Mouse (Mus musculus) hindbrain, postnatal 0 days (tissue): ENCODE data around the gene Rprml. TPM values are rescaled to one million over a fixed set of nuclear protein-coding genes. Genes with fewer than 3 reads are reported as not detected.
A peak's percentile ranks its signal among the peaks of the same experiment; 100 is the strongest.

Experiments used
- ATAC-seq: fragments of 200-750 bp; cut with Nextera tagmentation; 2 replicates; pipeline ENCODE4 v1.8.0; 2017; ENCODE audit warnings: mild to moderate bottlenecking, moderate TSS enrichment, moderate library complexity
- DNase-seq: peaks from one replicate; pipeline ENCODE4 v3.0.0-alpha.2; 2015; ENCODE audit warnings: low spot score
- H3K27ac ChIP-seq: fragments of 300-500 bp; sonication (generic); 2 replicates; pipeline ENCODE4 v1.5.1; 2014; ENCODE audit warnings: mild to moderate bottlenecking
- H3K27me3 ChIP-seq: fragments of 300-500 bp; sonication (generic); 2 replicates; pipeline ENCODE4 v1.6.1; 2014; ENCODE audit warnings: low read length, mixed read lengths; ENCODE audit not compliant: insufficient read depth
- H3K36me3 ChIP-seq: fragments of 300-500 bp; sonication (generic); 2 replicates; pipeline ENCODE4 v1.6.1; 2014; ENCODE audit warnings: low read length, mixed read lengths; ENCODE audit not compliant: insufficient read depth
- H3K4me1 ChIP-seq: fragments of 300-500 bp; sonication (generic); 2 replicates; pipeline ENCODE4 v1.6.1; 2014; ENCODE audit warnings: antibody characterized with exemption, low read length, mixed read lengths; ENCODE audit not compliant: insufficient read depth
- H3K4me2 ChIP-seq: fragments of 300-500 bp; sonication (generic); 2 replicates; pipeline ENCODE4 v1.6.1; 2014; ENCODE audit warnings: low read depth, mild to moderate bottlenecking, low read length, moderate library complexity, mixed read lengths
- H3K4me3 ChIP-seq: fragments of 300-500 bp; sonication (generic); 2 replicates; pipeline ENCODE4 v1.5.1; 2014; ENCODE audit warnings: low read length
- H3K9ac ChIP-seq: fragments of 300-500 bp; sonication (generic); replicated peaks from 2 replicates; pipeline ENCODE4 v1.6.1; 2014; ENCODE audit warnings: mild to moderate bottlenecking, low read length, moderate library complexity, mixed read lengths
- H3K9me3 ChIP-seq: fragments of 300-500 bp; sonication (generic); 2 replicates; pipeline ENCODE4 v1.6.1; 2016; ENCODE audit warnings: low read length, mixed read lengths
- CTCF ChIP-seq: IDR thresholded peaks from 2 replicates; pipeline ENCODE4 v1.5.1; 2016; ENCODE audit warnings: antibody characterized with exemption, control low read depth, low read depth
- WGBS: fragments of 180-500 bp; shearing (Covaris S2); extraction: QIAGEN DNeasy Blood & Tissue Kit; methylation state at CpG from one replicate; pipeline ENCODE4 v1.1.7; 2014; 5-methylcytosine and 5-hydroxymethylcytosine counted together
- polyA plus RNA-seq: library from polyadenylated mRNA; unstranded; fragments of >200 nt; fragmentation: Nextera tagmentation; extraction: Ambion mirVana; gene quantifications from 2 replicates; pipeline ENCODE4 v1.2.1, GENCODE M21; 2015
- total RNA-seq: library from RNA; depleted of rRNA; stranded (reverse); fragments of >200 nt; gene quantifications from 2 replicates; pipeline ENCODE4 v1.2.3, GENCODE M21; 2014

Gene Rprml
- total and polyA plus RNA-seq, 2 experiments from 2014 or later = 6.3 to 13.6 TPM

DNA sequence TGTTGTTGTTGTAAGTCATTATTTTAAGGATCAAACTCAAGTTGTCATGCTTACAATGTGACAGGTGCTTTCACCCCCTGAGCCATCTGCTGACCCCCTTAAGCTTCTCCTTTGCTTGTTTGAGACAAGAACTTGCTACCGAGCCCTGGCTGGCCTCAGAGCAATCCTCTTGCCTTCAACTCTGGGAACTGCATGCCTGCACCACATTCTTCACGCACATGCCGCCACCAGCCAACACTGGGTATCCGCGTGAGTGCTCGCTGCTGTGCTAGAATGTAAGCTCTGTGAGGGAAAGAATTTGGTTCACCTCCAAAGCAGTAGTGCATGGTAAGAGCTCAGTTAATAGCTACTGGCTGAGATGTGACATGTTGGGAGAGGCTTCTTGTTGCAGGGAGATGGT lies 13.1 kb upstream of the Rprml start:
- 86% methylated on average over 6 of the region's 6 CpGs for WGBS

GRCm38 (mm10) chr11:103638790-103639189 lies 10.6 kb upstream of the Rprml start, which contains the start of gene Lyzl6:
Lyzl6 (minus strand) TSS chr11:103638890.
- no peak within 1 kb of the TSS for H3K9ac ChIP-seq
- H3K27me3 ChIP-seq = 0 out of 2 replicates have a peak, but pooled peaks cover 6% of the 10 kb centered on the region
- H3K4me1 ChIP-seq = no peaks in the 10 kb centered on the region
- no peak within 1 kb of the TSS for H3K27ac ChIP-seq
- H3K9me3 ChIP-seq = no peaks in the 10 kb centered on the region
- H3K36me3 ChIP-seq = no peaks in the 10 kb centered on the region
- 81% methylated on average over 3 of the region's 3 CpGs for WGBS
- DNase-seq = no peak
- H3K4me2 ChIP-seq = peak within 1 kb of the TSS; percentile 16; the same call in 1 of the 2 replicates
- H3K4me3 ChIP-seq = no peak within 1 kb of the TSS
- ATAC-seq = no peak
- TF ChIP-seq CTCF = no peak

More for the DNA sequence above, 13.1 kb upstream of the Rprml start:
- Histone ChIP-seq H3K9me3 (no peaks in the 10 kb centered on the region), H3K4me2 (no peak overlapping the region), H3K36me3 (no peaks in the 10 kb centered on the region), H3K4me3 (no peak overlapping the region), H3K27me3 (0 out of 2 replicates have a peak, but pooled peaks cover 6% of the 10 kb centered on the region), H3K9ac (no peak overlapping the region), H3K27ac (no peak overlapping the region), H3K4me1 (no peaks in the 10 kb centered on the region)
- no peak for DNase-seq
- no peak for ATAC-seq
- TF ChIP-seq CTCF = no peak

GRCm38 (mm10) chr11:103639407-103639946 lies 9.9 kb upstream of the Rprml start:
- no peak overlapping the region for H3K4me3 ChIP-seq
- 0 out of 2 replicates have a peak, but pooled peaks cover 6% of the 10 kb centered on the region for H3K27me3 ChIP-seq
- WGBS = 3% methylated on average over 10 of the region's 10 CpGs
- H3K27ac ChIP-seq = no peak overlapping the region
- H3K36me3 ChIP-seq = no peaks in the 10 kb centered on the region
- ATAC-seq = no peak
- H3K9ac ChIP-seq = no peak overlapping the region
- H3K4me2 ChIP-seq = peak overlapping the region; percentile 16; the same call in 1 of the 2 replicates
- H3K9me3 ChIP-seq = no peaks in the 10 kb centered on the region
- no peaks in the 10 kb centered on the region for H3K4me1 ChIP-seq
- peak; percentile 98 for TF ChIP-seq CTCF
- DNase-seq = peak; percentile 82

DNA sequence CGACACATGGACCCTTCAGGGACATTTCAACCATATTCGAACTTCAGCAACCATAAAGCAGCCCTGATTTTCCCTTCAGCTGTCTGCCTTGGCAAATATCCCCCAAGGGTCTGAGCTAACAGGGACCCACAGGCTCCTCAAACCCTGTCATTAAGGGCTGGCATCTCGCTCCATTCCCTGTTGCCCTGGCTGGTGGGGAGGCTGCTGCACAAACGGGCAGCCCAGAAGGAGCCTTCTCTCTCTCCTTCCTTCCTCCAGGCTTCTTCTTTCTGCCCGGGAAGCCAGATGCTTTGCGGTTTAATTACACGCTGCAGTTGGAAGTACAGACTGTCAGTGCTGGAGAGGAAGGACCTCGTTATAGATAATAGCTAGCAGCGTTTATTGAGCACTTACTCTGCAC lies 6.2 kb upstream of the Rprml start:
- Histone ChIP-seq H3K27ac (no peak overlapping the region), H3K4me3 (no peak overlapping the region), H3K9ac (no peak overlapping the region), H3K27me3 (peaks cover 16% of the 10 kb centered on the region; the same call in 1 of the 2 replicates), H3K4me1 (no peaks in the 10 kb centered on the region), H3K9me3 (no peaks in the 10 kb centered on the region), H3K36me3 (no peaks in the 10 kb centered on the region), H3K4me2 (no peak overlapping the region)
- no peak for TF ChIP-seq CTCF
- ATAC-seq = no peak
- DNase-seq = no peak
- 67% methylated on average over 9 of the region's 9 CpGs for WGBS

DNA sequence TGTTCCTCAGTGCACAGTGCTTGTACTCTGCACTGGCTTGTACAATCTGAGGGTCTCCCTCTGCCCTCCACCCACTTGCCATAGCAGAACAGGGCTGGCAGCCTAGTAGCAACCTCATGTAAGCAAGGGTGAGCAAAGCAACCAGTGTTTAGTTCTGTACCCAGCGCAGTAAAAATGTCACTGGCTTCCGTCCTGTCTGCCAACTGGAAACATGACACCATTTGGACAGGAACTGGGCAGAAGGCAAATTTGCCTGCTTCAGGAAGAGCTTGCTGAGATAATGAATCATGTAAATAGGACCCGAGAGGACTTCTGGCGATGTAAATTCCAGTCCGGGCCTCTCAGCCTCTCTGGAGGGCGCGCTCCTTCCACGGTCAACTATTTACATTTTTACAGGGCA lies 3.6 kb upstream of the Rprml start:
- TF ChIP-seq CTCF = no peak
- Histone ChIP-seq H3K9ac (no peak overlapping the region), H3K9me3 (no peaks in the 10 kb centered on the region), H3K36me3 (no peaks in the 10 kb centered on the region), H3K4me1 (peaks cover 3% of the 10 kb centered on the region; the same call in 1 of the 2 replicates), H3K4me3 (no peak overlapping the region), H3K4me2 (no peak overlapping the region), H3K27me3 (peaks cover 31% of the 10 kb centered on the region), H3K27ac (no peak overlapping the region)
- WGBS = 75% methylated on average over 8 of the region's 8 CpGs
- no peak for ATAC-seq
- no peak for DNase-seq

DNA sequence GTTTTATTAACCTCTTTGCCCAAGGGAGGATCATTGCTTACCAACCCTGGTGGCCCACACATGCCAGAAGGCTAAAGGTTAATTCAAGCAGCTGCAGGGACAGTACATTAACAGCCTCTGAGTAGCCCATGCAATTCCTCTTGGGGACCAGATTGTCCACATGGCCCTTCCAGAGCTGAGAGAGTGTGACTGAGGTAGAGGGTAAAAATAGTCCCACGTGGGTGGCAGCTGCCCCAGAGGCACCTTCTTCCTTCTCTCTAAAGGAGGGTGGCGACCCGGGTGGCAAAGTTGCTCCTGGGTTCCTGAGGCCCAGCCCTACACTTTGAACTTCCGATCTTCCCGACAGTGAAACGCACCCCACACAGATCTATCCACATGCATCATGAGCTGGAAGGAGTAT lies 3.1 kb upstream of the Rprml start:
- Histone ChIP-seq H3K4me1 (peaks cover 3% of the 10 kb centered on the region; the same call in 1 of the 2 replicates), H3K4me3 (no peak overlapping the region), H3K9ac (no peak overlapping the region), H3K4me2 (no peak overlapping the region), H3K9me3 (no peaks in the 10 kb centered on the region), H3K27ac (no peak overlapping the region), H3K36me3 (no peaks in the 10 kb centered on the region), H3K27me3 (peaks cover 35% of the 10 kb centered on the region)
- ATAC-seq = no peak
- no peak for TF ChIP-seq CTCF
- no peak for DNase-seq
- WGBS = 86% methylated on average over 6 of the region's 6 CpGs

GRCm38 (mm10) chr11:103647921-103648620 lies 1.3 kb upstream of the Rprml start:
- H3K4me1 ChIP-seq = peaks cover 3% of the 10 kb centered on the region; the same call in 1 of the 2 replicates
- no peak overlapping the region for H3K4me2 ChIP-seq
- peaks cover 47% of the 10 kb centered on the region for H3K27me3 ChIP-seq
- H3K27ac ChIP-seq = no peak overlapping the region
- no peak overlapping the region for H3K4me3 ChIP-seq
- ATAC-seq (no peak), DNase-seq (no peak)
- TF ChIP-seq CTCF = no peak
- no peaks in the 10 kb centered on the region for H3K36me3 ChIP-seq
- H3K9me3 ChIP-seq = no peaks in the 10 kb centered on the region
- 10% methylated on average over 11 of the region's 11 CpGs for WGBS
- no peak overlapping the region for H3K9ac ChIP-seq
